Mouse (Mus musculus): ENCODE results near the gene Entpd3. TPM values are rescaled to one million over a fixed set of nuclear protein-coding genes. Genes with fewer than 3 reads are reported as not detected.

The Entpd3 gene
- not detected in 2 replicates for polyA plus RNA-seq (2012; ENCODE audit: insufficient read depth, insufficient read length, low replicate concordance, missing spikeins)

DNA sequence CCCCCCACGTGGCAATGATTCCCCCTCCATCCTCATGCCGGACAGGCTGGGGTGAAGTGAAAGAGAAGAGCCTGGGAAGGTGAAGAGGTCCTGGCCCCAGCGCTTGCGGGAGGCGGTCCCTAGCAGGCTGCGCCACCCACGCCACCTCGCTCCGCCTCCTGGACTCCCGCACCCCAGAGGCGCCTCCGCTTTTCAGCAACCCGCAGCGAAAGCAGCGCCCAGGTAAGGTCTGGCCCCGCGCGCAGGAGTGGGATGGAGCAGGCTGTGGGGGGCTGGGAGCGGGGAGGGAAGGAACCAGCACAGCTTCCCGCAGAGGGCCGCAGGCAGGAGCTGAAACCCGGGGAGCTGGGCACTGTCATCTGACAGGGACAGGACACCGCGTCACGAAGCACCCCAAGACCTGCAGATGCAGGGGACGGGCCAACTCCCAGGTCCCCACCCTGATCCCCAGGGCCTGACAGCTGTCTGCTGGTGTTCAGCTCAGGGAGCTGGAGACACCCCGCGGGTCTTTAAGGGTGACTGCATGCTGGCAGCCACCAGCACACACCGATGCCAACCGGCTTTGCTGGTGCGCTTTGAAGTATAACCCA is at the start of gene Entpd3:
Entpd3 (plus strand) TSS at position 157 of the 590 bp plus-strand sequence.
- peaks cover 7% of the 10 kb centered on the region; the same call in 1 of the 2 replicates for H3K4me1 ChIP-seq (ENCODE audit: control insufficient read depth, insufficient read depth, low read length)
- peak within 1 kb of the TSS; percentile 45 for H3K4me3 ChIP-seq (ENCODE audit: insufficient read depth, low read depth, low read length)
- WGBS = 1% methylated on average over 31 of the region's 31 CpGs
- no peak for TF ChIP-seq POLR2A (IDR thresholded peaks at IDR 0.05; ENCODE audit: insufficient read depth, low read depth, low read length)
- H3K27ac ChIP-seq (ENCODE audit: insufficient read depth, low read depth, low read length) = no peak within 1 kb of the TSS

- TF ChIP-seq POLR2A (IDR thresholded peaks at IDR 0.05; ENCODE audit: insufficient read depth, low read depth, low read length) (no peak), CTCF (IDR thresholded peaks at IDR 0.05; ENCODE audit: insufficient read depth, low read depth, low read length) (no peak)
- peaks cover 10% of the 10 kb centered on the region for H3K4me1 ChIP-seq (ENCODE audit: control insufficient read depth, insufficient read depth, low read length)
- no peak overlapping the region for H3K27ac ChIP-seq (ENCODE audit: insufficient read depth, low read depth, low read length)
- WGBS = 82% methylated on average over 3 of the region's 3 CpGs
- no peak overlapping the region for H3K4me3 ChIP-seq (ENCODE audit: insufficient read depth, low read depth, low read length)
Measured at GRCm38 (mm10) chr9:120491509-120491908, 48.1 kb upstream of the Entpd3 start.

DNA sequence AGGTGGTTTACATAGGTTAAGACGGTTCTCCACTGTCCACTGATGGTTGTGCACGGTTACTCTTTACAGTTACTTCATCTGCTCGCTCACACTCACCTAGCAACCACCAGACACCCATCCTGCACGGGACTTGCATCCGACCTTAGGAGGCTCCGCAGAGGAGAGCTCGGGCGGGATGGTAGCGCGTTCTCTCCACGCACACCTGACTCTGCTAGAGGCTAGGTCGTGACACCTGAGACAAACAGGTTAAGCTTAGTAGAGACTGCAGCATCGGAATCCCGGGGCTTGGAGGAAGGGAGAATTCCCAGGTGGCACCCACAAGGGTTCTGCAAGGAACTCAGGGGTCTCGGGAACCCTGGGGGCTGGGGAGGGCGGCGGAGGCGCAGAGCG is 47.6 kb upstream of the Entpd3 start, which contains the start of gene Eif1b:
Eif1b (plus strand) TSS at position 223 of the 390 bp plus-strand sequence.
- TF ChIP-seq CTCF (IDR thresholded peaks at IDR 0.05; ENCODE audit: insufficient read depth, low read depth, low read length) = no peak
- TF ChIP-seq POLR2A (IDR thresholded peaks at IDR 0.05; ENCODE audit: insufficient read depth, low read depth, low read length) = no peak

DNA sequence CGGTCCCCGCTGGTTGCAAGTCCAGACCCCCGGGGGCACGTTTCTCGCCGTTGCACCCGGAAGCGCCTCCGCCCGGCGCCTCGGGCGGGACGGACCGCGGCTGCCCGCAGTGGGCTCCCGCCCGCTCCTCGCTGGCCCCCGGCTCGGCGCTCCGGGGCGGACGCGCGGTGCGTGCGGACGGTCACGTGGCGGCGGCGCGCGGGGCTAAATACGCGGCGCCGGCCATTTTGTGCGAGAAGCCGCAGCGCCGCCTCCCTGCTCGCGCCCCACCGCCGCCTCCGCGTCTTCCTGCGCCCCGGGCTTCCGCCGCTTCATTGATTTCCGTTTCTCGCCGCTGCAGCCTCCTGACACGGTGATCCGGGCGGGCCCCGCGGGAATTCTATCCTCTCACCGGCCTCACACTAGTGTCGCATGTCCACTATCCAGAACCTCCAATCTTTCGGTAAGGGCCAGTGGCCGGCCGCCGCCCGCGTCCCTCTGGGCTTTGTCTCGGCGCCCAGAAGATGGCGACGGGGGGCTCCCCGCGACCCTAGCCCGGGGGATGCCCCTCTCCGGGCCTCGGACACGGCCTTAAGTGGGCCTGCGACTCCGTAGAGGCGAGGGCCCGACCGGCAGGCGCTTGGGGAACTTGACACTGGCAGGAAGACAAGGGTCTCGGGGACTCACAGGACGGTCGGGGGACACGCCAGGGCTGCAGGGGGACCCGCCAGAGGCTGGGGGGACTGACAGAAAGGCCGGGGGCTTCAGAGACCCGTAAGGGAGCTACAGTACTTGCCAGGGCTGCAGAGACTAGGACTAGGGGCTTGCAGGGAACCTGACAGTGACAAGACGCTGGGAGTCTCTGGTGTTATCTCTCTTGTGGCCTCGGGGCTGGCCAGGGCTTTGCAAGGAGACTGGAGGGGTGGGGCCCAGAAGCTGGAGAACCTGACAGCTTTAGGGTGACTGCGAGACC is 46.9 kb upstream of the Entpd3 start:
- peaks cover 10% of the 10 kb centered on the region for H3K4me1 ChIP-seq (ENCODE audit: control insufficient read depth, insufficient read depth, low read length)
- under 1% methylated on average over 97 of the region's 97 CpGs for WGBS
- no peak for TF ChIP-seq CTCF (IDR thresholded peaks at IDR 0.05; ENCODE audit: insufficient read depth, low read depth, low read length)
- TF ChIP-seq POLR2A (IDR thresholded peaks at IDR 0.05; ENCODE audit: insufficient read depth, low read depth, low read length) = peak; percentile 82
- H3K4me3 ChIP-seq (ENCODE audit: insufficient read depth, low read depth, low read length) = peak overlapping the region; percentile 82
- H3K27ac ChIP-seq (ENCODE audit: insufficient read depth, low read depth, low read length) = peak overlapping the region; percentile 68

More for the DNA sequence above, 47.6 kb upstream of the Entpd3 start, which contains the start of gene Eif1b:
- WGBS = 4% methylated on average over 19 of the region's 19 CpGs
- H3K4me3 ChIP-seq (ENCODE audit: insufficient read depth, low read depth, low read length) = peak within 1 kb of the TSS; percentile 82
- peaks cover 10% of the 10 kb centered on the region for H3K4me1 ChIP-seq (ENCODE audit: control insufficient read depth, insufficient read depth, low read length)
- H3K27ac ChIP-seq (ENCODE audit: insufficient read depth, low read depth, low read length) = peak within 1 kb of the TSS; percentile 68

DNA sequence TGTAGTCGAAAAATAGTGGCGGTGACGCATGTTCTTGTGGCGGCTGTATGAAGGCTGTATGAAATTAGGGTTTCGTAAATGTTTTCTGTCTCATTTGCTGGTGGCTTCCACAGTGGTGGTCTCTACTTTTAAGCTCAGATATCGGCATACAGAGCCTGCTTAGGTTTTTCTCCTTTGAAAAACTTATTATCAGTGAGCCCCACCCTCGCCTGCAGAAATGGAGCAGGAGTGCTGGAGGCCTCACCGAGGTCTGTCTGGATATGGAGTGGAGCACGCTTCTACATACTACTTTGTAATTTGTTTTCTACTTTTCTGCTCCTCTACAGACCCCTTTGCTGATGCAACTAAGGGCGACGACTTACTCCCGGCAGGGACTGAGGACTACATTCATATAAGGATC is 45.8 kb upstream of the Entpd3 start:
- H3K4me3 ChIP-seq (ENCODE audit: insufficient read depth, low read depth, low read length) = peak overlapping the region; percentile 30
- WGBS = 13% methylated on average over 12 of the region's 12 CpGs
- peaks cover 10% of the 10 kb centered on the region for H3K4me1 ChIP-seq (ENCODE audit: control insufficient read depth, insufficient read depth, low read length)
- no peak overlapping the region for H3K27ac ChIP-seq (ENCODE audit: insufficient read depth, low read depth, low read length)
- TF ChIP-seq CTCF (IDR thresholded peaks at IDR 0.05; ENCODE audit: insufficient read depth, low read depth, low read length) = no peak
- TF ChIP-seq POLR2A (IDR thresholded peaks at IDR 0.05; ENCODE audit: insufficient read depth, low read depth, low read length) = no peak

DNA sequence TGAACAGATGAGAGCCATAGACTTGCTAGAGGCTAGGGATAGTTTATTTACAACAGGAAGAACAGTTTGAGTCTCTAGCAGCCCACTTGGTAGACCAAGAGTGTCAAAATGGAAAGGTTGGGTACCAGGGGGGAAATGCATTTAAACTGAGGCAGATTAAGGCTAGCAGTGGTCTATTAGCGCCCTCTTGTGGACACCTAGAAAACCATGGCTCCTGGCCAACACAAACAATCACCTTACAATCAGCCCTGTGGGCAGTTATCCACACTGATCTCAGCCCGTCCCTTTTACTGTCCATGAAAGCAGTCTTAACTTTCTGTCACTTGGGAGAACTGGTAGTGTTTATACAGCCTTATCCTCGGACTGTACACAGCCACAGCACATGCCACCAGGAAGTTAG is 42.9 kb upstream of the Entpd3 start:
- WGBS = 4% methylated on average over 3 of the region's 3 CpGs
- TF ChIP-seq CTCF (IDR thresholded peaks at IDR 0.05; ENCODE audit: insufficient read depth, low read depth, low read length) (no peak), POLR2A (IDR thresholded peaks at IDR 0.05; ENCODE audit: insufficient read depth, low read depth, low read length) (no peak)

GRCm38 (mm10) chr9:120497983-120498382 is 41.6 kb upstream of the Entpd3 start:
- Histone ChIP-seq H3K4me3 (ENCODE audit: insufficient read depth, low read depth, low read length) (no peak overlapping the region), H3K4me1 (ENCODE audit: control insufficient read depth, insufficient read depth, low read length) (peaks cover 10% of the 10 kb centered on the region), H3K27ac (ENCODE audit: insufficient read depth, low read depth, low read length) (no peak overlapping the region)
- TF ChIP-seq CTCF (IDR thresholded peaks at IDR 0.05; ENCODE audit: insufficient read depth, low read depth, low read length) = no peak
- no peak for TF ChIP-seq POLR2A (IDR thresholded peaks at IDR 0.05; ENCODE audit: insufficient read depth, low read depth, low read length)
- 87% methylated on average over 5 of the region's 5 CpGs for WGBS

More for the DNA sequence above, 42.9 kb upstream of the Entpd3 start:
- Histone ChIP-seq H3K27ac (ENCODE audit: insufficient read depth, low read depth, low read length) (no peak overlapping the region), H3K4me1 (ENCODE audit: control insufficient read depth, insufficient read depth, low read length) (peaks cover 10% of the 10 kb centered on the region), H3K4me3 (ENCODE audit: insufficient read depth, low read depth, low read length) (no peak overlapping the region)

DNA sequence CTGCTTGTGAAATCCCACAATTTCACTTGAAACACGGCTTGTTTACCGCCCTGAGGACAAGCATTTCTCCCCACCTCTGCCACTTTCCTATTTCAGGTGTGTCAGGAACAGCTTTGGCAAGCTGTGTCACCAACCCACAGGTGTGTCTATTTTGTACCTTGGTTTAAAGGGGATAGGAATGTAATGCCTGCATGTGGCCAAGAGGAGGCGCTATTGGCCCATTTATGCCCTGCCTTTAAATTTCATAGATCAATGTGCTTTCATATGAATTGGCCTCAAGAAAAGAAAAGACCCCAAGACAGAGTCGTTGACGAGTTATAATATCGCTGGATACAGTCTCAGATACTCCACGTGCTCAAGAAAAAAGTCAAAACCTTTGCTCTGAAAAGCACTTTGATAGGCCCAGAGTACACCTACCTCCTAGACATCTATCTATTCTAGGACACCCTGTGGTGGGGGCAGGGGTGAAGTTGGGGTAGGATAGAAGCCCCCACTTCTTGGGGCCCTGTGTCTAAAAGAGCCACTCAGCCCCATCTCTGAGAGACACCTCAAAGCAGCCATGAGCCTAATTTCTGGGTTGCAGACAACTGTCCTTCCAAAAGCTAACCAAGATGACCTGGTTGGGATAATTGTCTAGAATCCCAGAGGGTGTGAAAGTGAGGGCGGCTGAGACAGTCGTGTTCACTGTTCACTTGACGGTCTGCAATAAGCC is 38.3 kb upstream of the Entpd3 start:
- no peak for TF ChIP-seq POLR2A (IDR thresholded peaks at IDR 0.05; ENCODE audit: insufficient read depth, low read depth, low read length)
- no peak for TF ChIP-seq CTCF (IDR thresholded peaks at IDR 0.05; ENCODE audit: insufficient read depth, low read depth, low read length)
- Histone ChIP-seq H3K4me1 (ENCODE audit: control insufficient read depth, insufficient read depth, low read length) (no peaks in the 10 kb centered on the region), H3K27ac (ENCODE audit: insufficient read depth, low read depth, low read length) (no peak overlapping the region), H3K4me3 (ENCODE audit: insufficient read depth, low read depth, low read length) (no peak overlapping the region)
- WGBS = 40% methylated on average over 10 of the region's 10 CpGs
